Mouse (Mus musculus): ENCODE results near the gene AI481877.

GRCm38 (mm10) chr4:59034325-59034917 lies 104.4 kb downstream of the AI481877 start:
- TF ChIP-seq USF2 (conservative IDR thresholded peaks at IDR 0.05; ENCODE audit: low read depth, low read length): no peak
- TF ChIP-seq POLR2A (IDR thresholded peaks at IDR 0.05; ENCODE audit: low read depth, low read length): no peak
- TF ChIP-seq CHD2 (IDR thresholded peaks at IDR 0.05; ENCODE audit: low read length): no peak
- TF ChIP-seq E2F4 (IDR thresholded peaks at IDR 0.05; ENCODE audit: insufficient replicate concordance, low read depth, low read length): no peak
- TF ChIP-seq CTCF (conservative IDR thresholded peaks at IDR 0.05 in 1 of 2, IDR thresholded peaks at IDR 0.05 in 1 of 2; ENCODE audit: low read depth in 2 of 2, low read length in 2 of 2): no peak
- no peak for TF ChIP-seq CHD1 (IDR thresholded peaks at IDR 0.05; ENCODE audit: low read depth, low read length)
- TF ChIP-seq USF1 (IDR thresholded peaks at IDR 0.05; ENCODE audit: low read depth, low read length): no peak
- TF ChIP-seq UBTF (IDR thresholded peaks at IDR 0.05; ENCODE audit: low read depth, low read length): no peak
- TF ChIP-seq POLR2AphosphoS2 (IDR thresholded peaks at IDR 0.05; ENCODE audit: low read depth, low read length): no peak
- TF ChIP-seq NRF1 (IDR thresholded peaks at IDR 0.05; ENCODE audit: low read depth, low read length): no peak
- TF ChIP-seq JUN (IDR thresholded peaks at IDR 0.05; ENCODE audit: insufficient read depth, low read depth, low read length): no peak

Data from CH12.LX (cell line).